Mouse (Mus musculus): ENCODE results near the gene Tial1. TPM values are rescaled to one million over a fixed set of nuclear protein-coding genes. Genes with fewer than 3 reads are reported as not detected.

The Tial1 gene
- total RNA-seq, 2 experiments from 2014 or later, result 49.4 to 65.1 TPM

DNA sequence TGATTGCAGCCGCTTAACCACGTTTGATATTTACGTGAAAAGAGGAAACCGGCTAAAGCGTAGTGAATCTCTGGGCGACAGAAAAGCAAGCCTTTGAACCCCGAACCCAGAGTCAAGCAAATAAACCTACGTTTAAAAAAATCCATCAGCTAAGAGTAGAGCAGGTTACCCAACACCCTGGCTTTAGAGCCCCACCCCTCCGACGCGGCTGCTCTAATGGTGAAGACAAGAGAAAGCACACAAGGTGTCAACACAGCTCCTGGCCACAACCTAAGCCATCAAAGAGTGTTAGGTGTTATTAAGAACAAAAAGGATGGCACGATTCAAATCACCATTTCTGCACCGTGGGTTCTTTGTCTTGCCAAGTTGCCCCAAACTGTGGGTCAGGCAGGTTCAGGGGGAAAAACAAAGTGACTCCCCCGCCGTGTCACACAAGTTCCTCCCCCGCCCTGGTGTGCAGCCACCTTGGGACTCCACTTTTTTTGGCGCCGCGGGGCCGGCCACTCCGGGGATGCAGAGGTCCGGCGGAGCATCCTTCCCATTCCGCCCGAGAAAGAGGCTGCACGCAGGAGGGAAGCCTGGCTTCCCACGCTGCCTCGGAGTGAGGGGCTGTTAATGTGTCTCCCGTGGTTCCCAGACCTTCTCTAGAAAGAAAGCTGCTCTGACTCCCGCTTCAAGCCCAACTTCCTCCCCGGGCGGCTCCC, 44.1 kb downstream of the Tial1 start:
- DNase-seq, result no peak

DNA sequence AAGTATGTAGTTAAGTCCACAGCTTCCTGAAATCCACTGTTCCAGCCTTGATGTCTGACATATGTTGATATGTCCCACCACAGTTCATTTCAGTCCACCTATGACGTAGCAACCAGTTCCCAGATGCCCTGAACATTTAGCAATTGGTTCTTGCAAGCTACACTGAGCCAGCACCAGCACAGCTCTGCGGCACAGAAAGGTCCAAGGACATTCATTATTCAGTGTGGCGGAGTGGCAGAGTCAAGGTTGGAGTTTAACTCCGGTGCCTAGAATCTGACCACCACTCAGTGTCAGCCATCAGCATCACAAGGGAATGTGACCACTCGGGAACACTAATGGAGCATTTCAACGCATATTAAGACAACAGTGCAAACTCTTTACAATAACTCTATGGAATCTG, 44.9 kb downstream of the Tial1 start:
- no peak for DNase-seq

DNA sequence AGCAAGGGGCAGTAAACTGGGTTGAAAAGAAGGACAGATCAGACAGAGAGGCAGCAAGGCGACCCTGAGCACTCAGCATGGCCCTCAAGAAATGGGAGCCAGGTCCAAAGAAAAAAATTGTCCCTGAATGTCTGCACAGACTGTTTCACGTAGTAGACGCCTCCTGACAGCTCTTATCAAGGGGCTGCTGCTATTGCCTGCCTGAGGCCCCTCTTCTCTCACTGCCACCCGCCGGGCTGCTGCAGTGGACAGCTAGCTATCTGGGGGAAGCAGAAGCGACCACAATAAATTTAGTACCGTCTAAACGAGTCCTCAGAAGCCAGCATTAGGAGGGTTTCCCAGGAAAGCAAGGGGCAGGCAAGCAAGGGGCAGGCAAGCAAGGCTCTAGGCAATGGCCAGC, 47.1 kb downstream of the Tial1 start:
- no peak for DNase-seq

DNA sequence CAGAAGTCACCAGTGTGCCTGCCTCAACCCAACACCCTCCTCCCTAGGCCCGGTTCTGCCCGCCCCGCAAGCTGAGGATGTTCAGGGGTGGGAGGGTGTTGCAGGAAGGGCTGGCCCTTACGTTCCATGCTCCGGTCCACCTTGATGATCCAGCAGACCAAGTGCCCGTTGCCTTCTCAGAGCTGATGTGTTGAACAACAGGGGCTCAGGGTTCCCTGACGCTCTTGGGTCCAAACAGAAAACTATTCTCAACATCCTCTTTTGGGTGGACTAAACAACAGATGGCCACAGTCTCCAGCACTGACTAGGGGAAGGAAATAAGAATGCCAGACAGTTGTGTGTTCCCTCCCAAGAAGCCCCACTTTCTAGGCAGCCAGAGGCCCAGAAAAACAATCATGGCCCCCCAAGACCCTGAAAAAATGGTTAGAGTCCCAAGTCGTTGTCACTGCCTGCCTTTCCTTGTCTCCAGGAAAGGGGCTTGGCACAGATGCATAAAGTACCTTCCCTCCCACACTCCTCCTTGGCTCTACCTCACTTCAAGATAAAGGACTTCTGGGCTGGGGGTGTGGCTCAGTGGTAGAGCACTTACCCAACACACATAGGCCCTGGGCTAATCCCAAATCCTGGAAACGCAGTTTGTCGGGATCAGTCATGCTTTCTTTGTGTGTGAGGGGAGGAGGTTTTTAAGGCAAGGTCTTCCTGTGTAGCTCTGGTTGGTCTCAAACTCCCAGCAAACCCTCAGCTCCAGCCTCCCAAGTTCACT, 49.3 kb downstream of the Tial1 start:
- DNase-seq, result no peak

DNA sequence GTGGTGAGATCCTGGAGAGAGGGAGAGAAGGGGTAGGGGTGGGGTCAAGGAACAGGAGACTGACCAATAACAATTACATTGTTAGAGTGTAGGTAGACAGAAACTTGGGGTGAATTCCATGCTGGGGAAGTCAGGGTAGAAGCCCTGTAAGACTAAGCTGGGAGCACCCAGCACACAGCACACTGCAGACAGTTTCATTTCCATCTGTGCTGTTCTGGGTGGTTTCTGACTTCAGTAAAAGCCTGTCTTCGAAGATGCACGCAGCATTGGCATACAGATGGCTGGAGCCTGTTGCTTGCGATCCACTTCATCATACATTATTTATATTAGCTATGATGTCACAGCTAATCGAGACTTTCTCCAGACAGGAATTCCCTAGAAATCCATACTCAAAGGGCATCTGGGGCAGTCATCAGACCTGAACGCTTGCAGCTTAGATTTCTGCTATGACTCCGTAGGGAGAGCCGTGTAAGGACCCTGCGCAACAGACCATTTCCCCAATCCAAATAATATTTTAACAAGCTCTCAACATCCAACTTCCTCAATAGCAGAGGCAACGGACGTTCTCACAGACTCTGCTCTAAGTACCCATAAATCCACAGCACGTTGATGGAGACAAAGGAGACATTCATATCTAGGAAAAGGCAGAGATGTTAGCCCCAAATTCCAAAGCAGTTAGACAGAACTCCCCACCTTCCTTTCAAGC, 50.7 kb downstream of the Tial1 start:
- no peak for DNase-seq

DNA sequence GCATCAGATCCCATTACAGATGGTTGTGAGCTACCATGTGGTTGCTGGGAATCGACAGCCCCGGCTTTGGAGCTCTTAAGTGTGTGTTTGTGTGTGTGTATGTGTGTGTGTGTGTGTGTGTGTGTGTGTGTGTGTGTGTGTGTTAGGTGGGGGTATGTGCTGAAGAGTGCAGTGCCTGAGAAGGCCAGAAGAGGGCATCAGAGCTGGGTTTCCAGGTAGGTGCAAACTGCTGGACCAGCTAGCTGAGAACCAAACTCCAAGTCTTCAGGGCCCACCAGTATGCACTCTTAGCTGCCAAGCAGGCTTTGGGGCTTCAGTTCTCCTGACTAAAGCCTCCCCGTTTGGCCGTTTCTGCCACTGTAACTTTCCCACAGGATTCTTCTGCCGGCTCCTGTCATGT, 53.3 kb downstream of the Tial1 start:
- DNase-seq, result no peak

DNA sequence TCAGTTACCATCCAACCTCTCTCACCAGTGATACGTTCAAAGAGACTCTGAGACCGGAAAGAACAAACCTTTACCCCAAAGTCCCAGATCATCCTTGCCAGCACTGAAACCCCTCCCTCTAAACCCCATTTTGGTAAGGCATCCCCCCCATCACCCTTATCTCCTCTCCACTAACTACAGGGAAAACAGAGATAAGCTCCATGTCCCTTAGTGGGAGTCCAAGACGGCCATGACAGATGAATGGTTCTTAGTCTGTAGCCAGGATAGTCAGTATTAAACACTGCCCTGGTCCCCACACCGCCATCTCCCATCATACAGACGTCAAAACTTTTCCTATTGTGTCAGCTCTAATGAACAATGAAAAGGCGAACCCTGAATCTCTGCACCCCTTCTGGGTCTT, 57.5 kb downstream of the Tial1 start:
- no peak for DNase-seq

DNA sequence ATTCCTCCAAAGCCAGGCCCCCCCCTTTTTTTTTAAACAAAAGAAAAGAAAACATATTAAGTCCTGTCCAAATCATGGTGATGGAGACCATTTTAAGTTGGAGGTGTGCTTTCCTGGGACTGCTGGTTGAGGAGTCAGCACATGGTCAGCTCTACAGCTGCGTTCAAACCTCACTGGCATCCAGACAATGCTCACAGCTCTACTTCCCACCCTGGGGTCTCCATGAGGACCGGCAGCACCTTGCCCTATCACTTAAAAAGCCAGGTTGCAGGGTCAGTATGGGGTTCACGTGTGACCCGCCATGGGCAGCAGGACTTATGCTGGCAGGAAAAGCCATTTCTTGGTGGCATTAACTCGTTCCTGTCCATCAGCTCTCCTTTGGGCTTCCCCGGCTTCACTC, 57.9 kb downstream of the Tial1 start:
- DNase-seq, result no peak

DNA sequence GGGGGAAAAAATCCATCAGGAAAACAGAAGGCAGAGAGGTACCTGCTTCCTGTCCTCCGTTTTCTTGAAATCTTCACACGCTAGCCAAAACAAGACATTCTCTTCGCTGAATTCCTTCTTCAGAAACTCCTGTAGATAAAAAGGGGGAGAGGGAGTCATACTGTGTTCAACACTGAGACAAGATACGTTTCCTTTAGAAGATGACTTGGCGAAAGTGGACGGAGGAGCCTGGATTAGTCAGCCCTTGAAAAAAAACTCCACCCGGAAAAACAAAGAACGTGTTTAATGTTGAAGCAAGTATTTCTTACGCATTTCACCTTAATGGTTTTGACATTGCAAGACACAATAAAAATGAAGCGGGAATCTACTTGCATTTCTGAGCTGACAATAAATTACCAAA, 58.4 kb downstream of the Tial1 start:
- DNase-seq, result no peak

DNA sequence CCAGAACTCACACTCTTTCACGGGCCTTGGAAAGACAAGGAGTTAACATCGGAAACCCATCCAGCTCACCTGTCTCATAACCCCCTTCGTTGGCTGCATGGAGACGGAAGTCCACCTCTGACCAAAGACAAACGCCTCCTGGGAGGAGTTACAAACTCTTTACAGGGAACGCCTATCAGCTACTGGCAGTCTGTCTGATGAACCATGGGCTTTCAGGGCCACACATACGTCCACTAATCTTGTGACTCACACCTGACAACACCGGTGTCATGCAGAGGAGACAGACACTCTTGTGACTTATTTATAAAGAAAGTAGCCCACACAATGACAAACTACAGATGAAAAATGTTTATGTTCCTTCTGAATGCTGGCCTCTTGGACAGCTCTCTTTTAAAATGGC, 58.9 kb downstream of the Tial1 start:
- no peak for DNase-seq

DNA sequence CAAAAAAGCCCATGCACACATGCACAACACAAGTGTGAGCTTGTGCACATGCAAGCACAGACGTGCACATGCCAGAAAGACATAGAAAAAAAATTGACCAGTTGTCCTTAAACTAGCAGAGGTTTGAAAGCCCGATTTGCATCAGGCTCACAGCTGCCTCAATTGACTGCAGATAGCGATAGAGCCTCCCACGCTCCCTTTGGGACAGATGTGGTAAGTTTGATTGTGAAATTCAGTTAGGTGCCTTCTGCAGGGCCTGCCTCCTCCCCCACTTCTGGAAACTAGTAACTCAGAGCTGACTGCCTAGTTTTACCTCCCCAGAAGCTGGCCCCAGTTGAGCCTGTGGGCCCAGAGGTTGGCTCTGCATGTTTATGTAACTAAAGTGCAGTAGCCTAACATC, 62.9 kb downstream of the Tial1 start:
- DNase-seq, result no peak

DNA sequence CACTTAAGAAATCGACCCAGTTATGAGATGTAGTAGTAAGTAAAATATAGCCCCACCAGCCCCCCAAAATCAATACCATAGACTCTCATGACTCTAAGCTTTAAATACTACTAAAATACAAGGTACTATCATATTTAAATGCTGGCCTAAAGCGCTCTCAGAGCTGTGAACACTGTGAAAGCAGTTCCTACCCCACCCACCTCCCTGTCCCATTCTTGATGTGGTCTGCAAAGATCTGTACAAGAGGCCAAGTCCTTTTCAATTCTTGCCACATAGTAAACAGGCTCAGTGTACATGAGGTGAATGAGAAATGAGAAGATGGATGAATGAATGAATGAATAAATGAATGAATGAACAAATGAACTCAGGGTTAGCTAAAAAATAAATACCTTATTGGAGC, 64.5 kb downstream of the Tial1 start:
- no peak for DNase-seq

DNA sequence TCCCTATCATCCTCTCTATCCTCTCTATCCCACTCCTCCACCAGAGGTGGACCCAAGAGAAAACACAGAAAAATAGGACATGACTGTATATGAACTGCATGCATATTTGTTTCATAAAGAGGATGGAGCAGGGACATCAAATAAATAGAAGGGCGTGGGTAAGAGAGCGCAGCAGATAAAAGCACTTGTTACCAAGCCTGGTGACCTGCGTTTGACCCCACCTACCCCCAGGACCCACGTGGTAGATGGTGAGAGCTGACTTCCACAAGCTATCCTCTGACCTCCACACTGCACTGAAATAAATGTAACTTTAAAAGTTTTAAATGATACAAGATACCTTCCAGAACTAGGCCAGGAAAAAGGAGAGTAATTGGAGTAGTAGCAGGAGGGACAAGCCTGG, 67.8 kb downstream of the Tial1 start:
- no peak for DNase-seq

DNA sequence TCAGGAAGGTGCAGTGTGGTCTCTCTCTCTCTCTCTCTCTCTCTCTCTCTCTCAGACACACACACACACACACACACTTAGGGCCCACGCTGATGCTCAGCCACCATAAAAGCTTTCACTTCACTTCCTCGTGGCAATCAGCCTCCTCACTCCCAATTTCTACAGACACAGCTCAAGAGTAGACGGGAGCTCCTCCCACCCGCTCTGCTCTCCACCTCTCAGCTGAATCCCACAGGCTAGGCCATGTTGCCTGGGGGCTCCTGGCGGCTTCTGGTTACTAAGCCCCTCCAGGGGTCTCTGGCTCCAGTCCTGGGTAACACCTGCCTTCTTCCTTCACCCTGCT, 68.6 kb downstream of the Tial1 start:
- DNase-seq, result no peak

DNA sequence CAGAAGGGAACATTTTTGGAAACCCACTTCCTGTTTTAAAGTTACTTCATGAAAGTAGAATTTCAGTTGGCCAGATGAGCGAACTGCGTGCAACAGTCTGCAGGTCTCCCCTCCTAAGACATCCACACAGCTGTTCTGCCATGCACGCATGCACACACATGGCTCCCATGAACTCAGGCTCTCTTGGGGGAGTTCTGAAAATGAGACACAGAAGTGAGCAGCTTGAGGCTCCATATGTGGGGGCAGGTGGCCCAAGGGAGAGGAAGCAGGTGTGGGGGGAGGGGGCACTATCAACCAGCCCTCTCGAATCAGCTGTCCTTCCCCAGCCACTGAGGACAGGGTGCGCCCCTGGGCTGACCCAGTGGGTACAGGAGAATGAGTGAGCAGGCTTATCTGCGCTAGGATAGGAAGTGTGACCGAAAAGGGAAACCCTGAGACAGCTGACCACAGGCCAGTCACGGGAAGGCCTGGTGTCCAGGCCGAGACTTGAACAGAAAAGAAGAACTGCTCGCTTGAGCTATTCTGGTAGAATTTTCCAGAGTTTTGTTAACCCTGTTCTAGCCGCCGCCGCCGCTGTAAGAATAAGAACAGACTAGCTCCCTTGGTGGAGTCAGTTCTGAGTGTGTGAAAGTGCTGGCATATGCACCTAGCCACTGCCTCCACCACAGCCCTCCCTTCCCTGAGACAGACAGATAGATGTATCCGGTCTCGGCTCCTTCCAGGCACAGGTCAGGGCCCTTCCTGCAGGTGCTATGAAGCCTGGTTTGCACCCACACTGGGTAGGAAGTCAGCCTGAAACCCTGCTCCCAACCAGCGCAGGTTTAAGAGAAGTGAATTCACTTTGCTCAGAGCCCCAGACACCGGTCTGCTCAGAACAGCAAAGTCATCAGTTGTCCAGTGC, 69.2 kb downstream of the Tial1 start:
- DNase-seq, result no peak

DNA sequence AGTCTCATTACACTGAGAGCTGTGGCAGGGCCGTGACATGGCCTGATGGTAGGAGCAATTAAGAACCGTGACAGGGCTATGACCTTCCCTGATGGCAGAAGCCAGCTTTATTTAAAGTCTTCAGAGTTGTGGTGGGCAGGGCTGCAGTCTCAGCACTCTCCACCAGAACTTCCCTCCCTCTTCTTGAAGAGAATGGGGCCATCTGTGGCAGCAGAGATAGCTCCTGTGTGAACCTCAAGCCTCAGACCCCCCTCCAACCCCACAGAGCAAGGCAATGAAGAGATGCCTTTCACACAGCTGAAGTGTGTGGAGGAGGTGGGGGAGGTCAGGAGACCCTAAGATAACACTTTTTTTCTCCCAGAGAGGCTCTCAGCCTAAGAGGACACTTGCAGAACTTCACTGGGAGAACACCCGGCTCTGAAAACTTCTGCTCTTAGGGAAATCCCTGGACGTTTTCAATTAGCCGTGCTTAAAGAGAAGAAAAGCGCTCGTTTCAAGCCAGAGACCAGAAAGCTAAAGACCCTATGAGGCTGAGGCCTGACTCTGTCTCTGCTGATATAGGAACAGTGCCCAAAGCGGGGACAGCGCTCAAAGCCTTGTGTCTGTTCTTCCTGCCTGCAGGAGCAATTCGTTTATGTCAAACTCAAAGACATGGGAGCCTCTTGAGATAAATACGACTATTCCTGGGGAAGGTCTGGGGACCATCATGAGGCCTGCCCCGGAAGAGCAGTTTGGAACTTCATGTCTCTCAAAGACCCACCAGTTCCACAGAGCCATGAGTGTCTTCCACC, 70.1 kb downstream of the Tial1 start:
- no peak for DNase-seq

Small RNAs within 50 kb of the gene (microRNA-seq; reads per million reads assigned to microRNA genes)
- gene Gm24365, result 0 reads per million in 2 experiments

Other genes with a start within 250 kb of the Tial1 start
- 10 to 100 TPM; 10.7 to 14.7 TPM for gene Armc5, start 224.4 kb downstream of the Tial1 start, total RNA-seq (2021)
- 1 to 10 TPM; 3.5 to 4.6 TPM for gene 9130023H24Rik, start 223.7 kb downstream of the Tial1 start, total RNA-seq (2021)
- gene Tgfb1i1, start 214.9 kb downstream of the Tial1 start, total RNA-seq (2021), result 10 to 100 TPM; 23.1 to 30.3 TPM
- not detected for gene Slc5a2, start 196.1 kb downstream of the Tial1 start, total RNA-seq (2021)
- 10 to 100 TPM in 1 of 2 experiments, 1 to 10 TPM in 1; 7.0 to 11.9 TPM for gene BC017158, start 163.5 kb downstream of the Tial1 start, total RNA-seq (2021)
- gene Rgs10, start 43.0 kb downstream of the Tial1 start, total RNA-seq (2021), result 10 to 100 TPM in 1 of 2 experiments, 1 to 10 TPM in 1; 9.8 to 10.3 TPM
- 10 to 100 TPM; 85.7 to 94.3 TPM for gene Bag3, start 61.9 kb upstream of the Tial1 start, total RNA-seq (2021)
- 1 to 10 TPM; 5.0 to 7.2 TPM for gene Inpp5f, start 149.6 kb upstream of the Tial1 start, total RNA-seq (2021)

All from gastrocnemius, postnatal 10 days (tissue).